Mouse (Mus musculus) inflammation-experienced regulatory T-cells, adult 6 months (primary cell): ENCODE data around the gene Ubqln2. TPM values are rescaled to one million over a fixed set of nuclear protein-coding genes. Genes with fewer than 3 reads are reported as not detected.

Experiments
- ATAC-seq: one replicate; pipeline ENCODE4 v1.8.0; 2017
- polyA plus RNA-seq, 3 experiments: library from polyadenylated mRNA; unstranded; fragments of 100-300 nt; shearing (Covaris generic); gene quantifications; one replicate each; pipeline ENCODE4 v1.2.1; 2017

Gene Ubqln2
- polyA plus RNA-seq = 1 to 10 TPM; 3.3 to 5.0 (median 3.3) TPM

- peak; percentile 74 for ATAC-seq
Measured at GRCm38 (mm10) chrX:153497688-153498516, at the start of gene Ubqln2. Gene Ubqln2 (plus strand): TSS chrX:153498227.

DNA sequence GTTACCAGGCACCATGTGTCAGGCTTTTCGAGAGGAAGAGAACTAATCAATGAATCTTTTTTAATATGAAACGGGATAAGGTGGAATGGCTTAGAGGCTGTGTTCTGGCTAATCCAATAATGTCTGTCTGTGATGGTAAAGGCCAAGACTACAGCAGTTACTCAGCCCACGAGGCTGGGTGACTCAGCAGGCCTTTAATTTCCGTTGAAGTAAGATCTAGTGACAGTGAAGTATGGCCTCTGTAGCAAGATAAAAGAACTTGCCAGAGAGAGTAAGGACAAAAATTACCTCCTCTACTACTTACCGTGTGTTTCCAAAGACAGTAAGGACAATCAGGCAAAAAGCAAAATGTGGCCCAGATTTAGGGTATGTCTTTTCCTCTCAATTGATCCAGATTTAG, 46.1 kb upstream of the Ubqln2 start:
- no peak for ATAC-seq

DNA sequence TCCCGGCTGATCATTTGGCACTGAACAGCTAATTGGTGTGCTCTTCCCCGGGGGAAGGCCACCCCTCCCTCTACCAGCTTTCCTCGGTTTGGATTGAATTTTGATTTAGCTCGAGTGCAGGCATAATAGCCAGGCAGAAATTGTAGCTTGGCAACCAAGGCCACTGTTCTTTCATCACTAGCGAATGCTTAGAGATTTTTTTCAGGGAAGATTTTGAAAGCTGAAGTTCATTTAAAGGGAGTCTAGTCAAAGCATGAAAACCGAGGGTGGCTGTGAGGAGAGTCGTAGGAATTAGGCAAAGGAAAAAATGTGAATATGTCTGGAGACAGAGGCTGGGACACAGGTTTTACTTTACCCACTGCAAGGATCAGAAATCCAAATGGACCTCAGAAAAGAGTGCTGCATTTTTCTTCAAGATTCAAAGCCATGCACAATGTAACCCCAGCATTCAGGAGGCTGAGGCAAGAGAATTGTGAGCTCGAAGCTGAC, 21.2 kb upstream of the Ubqln2 start:
- no peak for ATAC-seq

DNA sequence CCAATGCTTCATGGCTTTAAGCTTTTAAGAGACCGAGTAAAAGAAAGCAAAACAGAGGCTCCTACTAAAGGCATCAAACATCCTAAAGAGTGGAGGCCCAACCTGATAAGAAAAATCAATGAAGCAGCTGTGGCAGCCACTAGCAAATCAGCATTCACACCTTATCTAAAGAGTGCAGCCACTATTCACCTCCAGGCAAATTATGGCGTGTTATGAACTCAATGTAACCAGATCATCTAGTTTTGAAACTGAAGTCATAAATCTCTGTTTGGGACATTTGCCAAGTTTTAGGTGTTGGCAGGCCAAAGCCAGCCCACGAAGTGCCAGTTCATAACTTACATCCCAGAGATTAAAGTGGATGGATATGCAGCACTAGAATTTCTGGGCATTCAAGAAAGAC, 5.7 kb upstream of the Ubqln2 start:
- no peak for ATAC-seq

- peak; percentile 5 for ATAC-seq
Measured at GRCm38 (mm10) chrX:153498665-153499293, 752 bp downstream of the Ubqln2 start.

DNA sequence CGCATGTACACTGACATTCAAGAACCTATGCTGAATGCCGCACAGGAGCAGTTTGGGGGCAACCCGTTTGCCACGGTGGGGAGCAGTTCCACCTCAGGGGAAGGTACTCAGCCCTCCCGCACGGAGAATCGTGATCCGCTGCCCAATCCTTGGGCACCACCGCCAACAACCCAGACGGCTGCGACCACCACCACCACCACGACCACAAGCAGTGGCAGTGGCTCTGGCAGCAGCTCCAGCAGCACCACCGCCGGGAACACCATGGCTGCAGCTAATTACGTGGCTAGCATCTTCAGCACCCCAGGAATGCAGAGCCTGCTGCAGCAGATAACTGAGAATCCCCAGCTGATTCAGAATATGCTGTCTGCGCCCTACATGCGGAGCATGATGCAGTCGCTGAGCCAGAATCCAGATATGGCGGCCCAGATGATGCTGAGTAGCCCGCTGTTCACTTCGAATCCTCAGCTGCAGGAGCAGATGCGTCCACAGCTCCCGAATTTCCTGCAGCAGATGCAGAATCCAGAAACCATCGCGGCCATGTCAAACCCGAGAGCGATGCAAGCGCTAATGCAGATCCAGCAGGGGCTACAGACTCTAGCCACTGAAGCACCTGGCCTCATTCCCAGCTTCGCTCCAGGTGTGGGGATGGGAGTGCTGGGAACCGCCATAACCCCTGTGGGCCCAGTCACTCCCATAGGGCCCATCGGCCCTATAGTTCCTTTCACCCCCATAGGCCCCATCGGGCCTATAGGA, 1.4 kb downstream of the Ubqln2 start:
- no peak for ATAC-seq

DNA sequence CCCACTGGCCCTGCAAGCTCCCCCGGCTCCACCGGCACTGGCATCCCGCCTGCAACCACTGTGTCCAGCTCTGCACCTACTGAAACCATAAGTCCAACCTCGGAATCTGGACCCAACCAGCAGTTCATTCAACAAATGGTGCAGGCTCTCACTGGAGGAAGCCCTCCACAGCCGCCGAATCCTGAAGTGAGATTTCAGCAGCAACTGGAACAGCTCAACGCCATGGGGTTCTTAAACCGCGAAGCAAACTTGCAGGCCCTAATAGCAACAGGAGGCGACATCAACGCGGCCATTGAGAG, 2.0 kb downstream of the Ubqln2 start:
- no peak for ATAC-seq

GRCm38 (mm10) chrX:153505954-153506353, 7.9 kb downstream of the Ubqln2 start:
- peak; percentile 56 for ATAC-seq

- no peak for ATAC-seq
Measured at GRCm38 (mm10) chrX:153515491-153515890, 17.5 kb downstream of the Ubqln2 start.

- no peak for ATAC-seq
Measured at GRCm38 (mm10) chrX:153528399-153528798, 30.4 kb downstream of the Ubqln2 start.

Other genes with a start within 250 kb of the Ubqln2 start
- not detected for gene Cypt3, start 60.4 kb downstream of the Ubqln2 start, polyA plus RNA-seq
- under 1 TPM in 2 of 3 experiments, not detected in 1; 0.26 to 0.39 TPM for gene Kctd12b, start 198.2 kb downstream of the Ubqln2 start, polyA plus RNA-seq
- 10 to 100 TPM; 43.5 to 62.9 (median 48.5) TPM for gene Nbdy, start 225.4 kb downstream of the Ubqln2 start, polyA plus RNA-seq